Mouse (Mus musculus) limb, embryonic 12.5 days (tissue): Measurements from ENCODE around the gene Gmcl1. TPM values are rescaled to one million over a fixed set of nuclear protein-coding genes. Genes with fewer than 3 reads are reported as not detected.

Experiments used
- ATAC-seq: fragments of 200-750 bp; cut with Nextera tagmentation; 2 replicates; pipeline ENCODE4 v1.8.0; 2017; ENCODE audit warnings: low read depth, moderate TSS enrichment; ENCODE audit not compliant: insufficient number of reproducible peaks, insufficient read depth, low FRiP score, low TSS enrichment
- H3K27ac ChIP-seq: fragments of 300-500 bp; sonication (generic); 2 replicates; pipeline ENCODE4 v1.5.1; 2016; ENCODE audit warnings: mild to moderate bottlenecking, moderate library complexity
- H3K27me3 ChIP-seq: fragments of 300-500 bp; sonication (generic); 2 replicates; pipeline ENCODE4 v1.6.1; 2016; ENCODE audit warnings: mild to moderate bottlenecking, moderate library complexity
- H3K36me3 ChIP-seq: fragments of 300-500 bp; sonication (generic); 2 replicates; pipeline ENCODE4 v1.6.1; 2016; ENCODE audit warnings: mild to moderate bottlenecking, moderate library complexity
- H3K4me1 ChIP-seq: fragments of 300-500 bp; sonication (generic); replicated peaks from 2 replicates; pipeline ENCODE4 v1.6.1; 2016
- H3K4me2 ChIP-seq: fragments of 300-500 bp; sonication (generic); 2 replicates; pipeline ENCODE4 v1.6.1; 2016; ENCODE audit warnings: mild to moderate bottlenecking, moderate library complexity
- H3K4me3 ChIP-seq: fragments of 300-500 bp; sonication (generic); replicated peaks from 2 replicates; pipeline ENCODE4 v1.5.1; 2016; ENCODE audit warnings: mild to moderate bottlenecking
- H3K9ac ChIP-seq: fragments of 300-500 bp; sonication (generic); replicated peaks from 2 replicates; pipeline ENCODE4 v1.6.1; 2016; ENCODE audit warnings: mild to moderate bottlenecking, moderate library complexity
- H3K9me3 ChIP-seq: fragments of 300-500 bp; sonication (generic); 2 replicates; pipeline ENCODE4 v1.6.1; 2016; ENCODE audit warnings: mild to moderate bottlenecking, moderate library complexity
- WGBS: fragments of 180-500 bp; shearing (Covaris S2); methylation state at CpG from one replicate; pipeline ENCODE4 v1.1.7; 2016; 5-methylcytosine and 5-hydroxymethylcytosine counted together
- polyA plus RNA-seq: library from polyadenylated mRNA; unstranded; fragments of >200 nt; fragmentation: Nextera tagmentation; extraction: Ambion mirVana; gene quantifications from 2 replicates; pipeline ENCODE4 v1.2.1, GENCODE M21; 2016

Gene Gmcl1
- polyA plus RNA-seq, 1 experiment from 2014 or later = 59.1 TPM

DNA sequence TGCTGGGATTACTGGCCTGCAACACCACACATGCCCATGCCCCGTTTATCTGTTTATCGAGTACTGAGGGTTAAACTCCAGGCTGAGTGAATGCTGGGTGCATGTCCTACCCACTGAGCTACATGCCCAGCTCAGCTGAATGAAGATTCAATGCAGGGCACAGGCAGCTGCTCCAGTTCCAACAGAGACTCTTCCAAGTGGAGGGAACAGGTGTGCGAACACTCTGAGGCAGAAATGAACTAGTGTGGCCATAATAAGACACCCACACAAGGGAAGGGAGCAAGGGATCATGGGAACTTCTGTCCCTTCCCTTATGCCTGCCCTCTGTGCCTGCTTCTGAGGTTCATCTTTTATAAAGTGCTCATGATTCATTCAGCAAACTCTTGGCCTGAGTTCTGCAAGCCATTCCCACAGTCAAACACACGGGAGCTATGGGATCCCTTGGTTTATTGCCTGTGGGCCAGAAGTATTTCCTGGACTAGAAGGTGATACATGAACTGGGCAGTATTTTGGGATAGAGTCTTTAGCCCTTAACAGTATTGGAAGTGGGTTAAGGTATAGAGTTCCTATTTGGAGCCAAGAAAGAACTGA is 35.1 kb upstream of the Gmcl1 start:
- 77% methylated on average over 4 of the region's 4 CpGs for WGBS

DNA sequence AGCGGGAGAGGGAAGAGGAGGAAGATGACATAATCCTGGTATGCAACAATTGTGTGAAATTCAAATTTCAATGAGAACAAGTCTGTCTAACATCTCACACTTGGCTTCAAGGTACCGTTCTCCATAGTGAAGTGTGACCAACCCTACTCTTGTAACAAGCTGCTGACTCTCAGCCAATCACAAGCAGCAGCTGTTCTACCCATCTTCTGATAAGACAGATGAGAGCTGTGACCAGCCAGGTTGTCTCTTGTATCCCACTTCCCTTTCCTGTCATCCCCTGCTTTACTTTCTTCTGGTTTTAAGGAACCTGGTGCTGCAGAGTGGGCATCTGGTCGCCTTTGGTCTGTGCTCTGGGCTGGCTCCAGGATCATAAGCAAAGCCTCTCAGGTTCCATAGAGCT is 34.3 kb upstream of the Gmcl1 start:
- H3K27me3 ChIP-seq = no peaks in the 10 kb centered on the region
- ATAC-seq = no peak
- H3K4me3 ChIP-seq = no peak overlapping the region

More for the DNA sequence above, 35.1 kb upstream of the Gmcl1 start:
- no peak for ATAC-seq
- no peaks in the 10 kb centered on the region for H3K9me3 ChIP-seq
- H3K4me1 ChIP-seq = no peaks in the 10 kb centered on the region
- H3K9ac ChIP-seq = no peak overlapping the region
- no peaks in the 10 kb centered on the region for H3K36me3 ChIP-seq
- no peak overlapping the region for H3K4me2 ChIP-seq
- H3K4me3 ChIP-seq = no peak overlapping the region
- H3K27me3 ChIP-seq = no peaks in the 10 kb centered on the region
- no peak overlapping the region for H3K27ac ChIP-seq

DNA sequence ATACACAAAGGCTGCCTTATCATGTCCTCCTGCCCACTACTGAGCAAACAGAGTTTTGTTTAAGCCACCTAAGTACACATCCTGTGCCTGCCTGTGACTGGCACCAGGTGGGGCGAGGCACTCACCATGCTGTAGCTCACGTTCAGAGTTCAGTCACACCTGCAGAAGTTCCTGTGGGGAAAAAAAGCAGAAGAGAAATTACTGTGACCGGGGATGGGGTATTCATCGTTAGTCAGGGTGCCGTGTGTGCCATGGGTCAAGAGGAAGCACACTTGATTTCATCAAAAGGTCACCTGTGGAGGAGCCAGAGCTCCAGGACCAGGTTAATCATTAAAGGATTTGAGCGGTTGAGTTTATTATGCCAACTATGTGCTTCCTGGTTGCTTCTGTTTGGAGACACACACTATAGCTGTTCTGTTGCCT is 32.5 kb upstream of the Gmcl1 start:
- Histone ChIP-seq H3K9ac (no peak overlapping the region), H3K27me3 (no peaks in the 10 kb centered on the region), H3K27ac (no peak overlapping the region), H3K4me1 (no peaks in the 10 kb centered on the region), H3K9me3 (no peaks in the 10 kb centered on the region), H3K4me2 (no peak overlapping the region), H3K36me3 (no peaks in the 10 kb centered on the region), H3K4me3 (no peak overlapping the region)
- no peak for ATAC-seq
- WGBS = 70% methylated on average over 6 of the region's 6 CpGs

More for the DNA sequence above, 34.3 kb upstream of the Gmcl1 start:
- H3K9me3 ChIP-seq = no peaks in the 10 kb centered on the region
- WGBS = 66% methylated on average over 3 of the region's 3 CpGs
- H3K27ac ChIP-seq = no peak overlapping the region
- no peaks in the 10 kb centered on the region for H3K36me3 ChIP-seq
- no peak overlapping the region for H3K9ac ChIP-seq
- H3K4me1 ChIP-seq = no peaks in the 10 kb centered on the region
- no peak overlapping the region for H3K4me2 ChIP-seq

DNA sequence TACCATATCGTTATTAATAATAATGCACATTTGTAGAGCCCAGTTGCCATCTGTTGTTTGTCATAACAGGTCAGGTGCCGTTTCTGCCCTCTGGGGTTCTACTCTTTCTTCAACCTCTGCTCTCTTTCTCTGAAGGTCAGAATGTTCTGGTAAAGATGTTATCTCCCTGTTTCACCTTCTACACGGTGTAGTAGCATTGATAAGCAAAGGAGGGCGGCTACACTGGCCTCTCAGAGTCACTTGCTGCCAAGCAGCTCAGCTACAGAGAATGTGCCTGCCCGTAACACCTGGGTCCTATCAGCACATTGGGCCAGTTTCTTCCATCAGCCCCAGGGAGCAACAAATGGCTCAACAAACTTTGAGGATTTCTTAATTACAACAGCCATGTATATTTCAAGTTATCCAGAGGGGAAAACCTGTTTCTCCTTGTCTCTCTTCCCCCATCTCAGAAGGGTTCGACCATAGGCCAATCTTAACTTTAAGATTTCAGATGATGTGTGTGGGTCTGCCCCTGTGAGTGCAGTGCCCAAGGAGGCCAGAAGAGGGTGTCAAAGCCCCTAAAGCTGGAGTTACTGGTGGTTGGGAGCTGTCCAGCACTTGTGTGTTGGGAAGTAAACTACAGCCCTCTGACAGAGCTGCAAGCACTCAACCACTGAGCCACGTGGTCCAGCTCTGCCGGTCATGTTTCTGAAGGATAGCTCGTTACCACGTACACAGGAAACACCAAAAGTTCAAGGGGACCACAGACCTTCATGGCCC is 21.1 kb upstream of the Gmcl1 start:
- peaks cover 6% of the 10 kb centered on the region for H3K9me3 ChIP-seq
- no peak overlapping the region for H3K4me2 ChIP-seq
- no peaks in the 10 kb centered on the region for H3K27me3 ChIP-seq
- no peak overlapping the region for H3K4me3 ChIP-seq
- H3K9ac ChIP-seq = no peak overlapping the region
- no peak for ATAC-seq
- H3K27ac ChIP-seq = 0 out of 2 replicates have a peak overlapping the region, but pooled peaks have one; percentile 17
- WGBS = 85% methylated on average over 10 of the region's 10 CpGs
- H3K36me3 ChIP-seq = peaks cover 8% of the 10 kb centered on the region; the same call in 1 of the 2 replicates
- H3K4me1 ChIP-seq = no peaks in the 10 kb centered on the region

DNA sequence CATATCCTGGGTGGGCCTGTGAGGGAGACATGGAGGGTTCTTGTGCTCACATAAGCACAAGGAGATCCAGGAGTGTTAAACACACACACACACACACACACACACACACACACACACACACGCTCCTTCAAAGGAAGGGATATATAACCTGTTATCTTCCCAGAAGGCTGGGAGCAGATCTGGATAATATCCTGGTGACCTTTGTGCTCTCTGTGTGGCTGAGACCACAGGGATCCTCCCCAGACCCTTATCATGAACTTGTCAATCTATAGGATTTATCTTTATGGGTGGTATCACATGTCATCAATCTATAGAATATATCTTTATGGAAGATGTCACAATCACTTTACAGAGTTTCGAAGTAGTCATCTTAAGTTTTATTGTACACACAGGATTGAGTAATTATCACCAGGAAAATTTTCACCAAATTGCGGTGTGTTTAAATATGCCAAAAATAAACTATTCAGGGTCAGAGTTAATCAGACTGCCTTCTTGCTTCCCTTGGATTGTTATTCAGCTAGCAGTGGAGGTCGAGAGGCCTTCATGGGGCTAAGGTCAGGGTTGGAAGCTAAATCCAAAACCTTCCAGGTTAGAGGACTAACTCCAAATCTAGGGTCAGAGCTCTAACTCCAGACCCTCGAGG is 19.8 kb upstream of the Gmcl1 start:
- no peak for ATAC-seq

DNA sequence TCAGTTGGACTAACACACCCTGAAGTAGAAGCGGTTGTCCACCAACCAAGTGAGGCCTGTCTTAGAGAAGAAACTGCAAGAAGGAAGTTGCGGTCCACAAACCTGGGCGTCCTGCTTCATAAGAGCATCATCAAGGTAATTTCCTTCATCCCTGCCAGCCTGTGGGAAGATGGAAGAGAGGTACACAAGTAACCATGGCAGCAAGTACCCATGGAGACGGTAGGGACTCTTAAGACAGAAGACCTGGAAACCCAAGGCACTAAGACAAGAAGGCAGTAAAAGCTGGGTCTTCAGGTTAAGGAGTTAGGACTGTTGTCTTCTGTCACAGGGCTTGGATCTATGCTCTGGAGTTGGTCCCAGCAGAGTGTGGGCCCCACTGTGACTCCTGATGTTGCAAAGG is 17.8 kb upstream of the Gmcl1 start:
- 94% methylated on average over 4 of the region's 4 CpGs for WGBS
- H3K27ac ChIP-seq = no peak overlapping the region
- peaks cover 8% of the 10 kb centered on the region; the same call in 1 of the 2 replicates for H3K36me3 ChIP-seq
- no peak for ATAC-seq
- no peak overlapping the region for H3K4me3 ChIP-seq
- H3K9ac ChIP-seq = no peak overlapping the region
- H3K4me2 ChIP-seq = no peak overlapping the region
- H3K9me3 ChIP-seq = peaks cover 6% of the 10 kb centered on the region
- no peaks in the 10 kb centered on the region for H3K27me3 ChIP-seq
- no peaks in the 10 kb centered on the region for H3K4me1 ChIP-seq

More for the DNA sequence above, 19.8 kb upstream of the Gmcl1 start:
- Histone ChIP-seq H3K9me3 (peaks cover 6% of the 10 kb centered on the region), H3K27ac (no peak overlapping the region), H3K4me1 (no peaks in the 10 kb centered on the region), H3K4me2 (no peak overlapping the region), H3K4me3 (no peak overlapping the region), H3K9ac (no peak overlapping the region), H3K36me3 (peaks cover 8% of the 10 kb centered on the region; the same call in 1 of the 2 replicates), H3K27me3 (no peaks in the 10 kb centered on the region)
- WGBS = 79% methylated on average over 5 of the region's 5 CpGs

DNA sequence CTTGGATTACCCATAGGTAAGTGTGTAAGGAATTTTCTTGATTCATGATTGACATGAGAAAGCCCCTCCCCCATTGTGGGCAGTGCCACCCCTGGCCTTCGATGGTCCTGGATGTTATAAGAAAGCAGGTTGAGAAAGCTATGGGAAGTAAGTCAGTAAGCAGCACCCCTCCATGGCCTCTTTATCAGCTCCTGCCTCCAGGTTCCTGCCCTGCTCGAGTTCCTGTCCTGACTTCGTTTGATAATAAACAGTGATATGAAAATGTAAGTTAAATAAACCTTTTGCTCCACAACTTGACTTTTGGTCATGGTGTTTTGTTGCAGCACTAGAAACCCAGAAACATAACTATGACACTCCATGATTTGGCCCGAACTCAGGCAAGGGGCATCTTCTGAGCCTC is 16.6 kb upstream of the Gmcl1 start:
- Histone ChIP-seq H3K27me3 (no peaks in the 10 kb centered on the region), H3K36me3 (peaks cover 7% of the 10 kb centered on the region; the same call in 1 of the 2 replicates), H3K4me2 (no peak overlapping the region), H3K4me3 (no peak overlapping the region), H3K4me1 (no peaks in the 10 kb centered on the region), H3K9me3 (peaks cover 6% of the 10 kb centered on the region), H3K9ac (no peak overlapping the region), H3K27ac (no peak overlapping the region)
- ATAC-seq = no peak
- WGBS = 82% methylated on average over 4 of the region's 4 CpGs

DNA sequence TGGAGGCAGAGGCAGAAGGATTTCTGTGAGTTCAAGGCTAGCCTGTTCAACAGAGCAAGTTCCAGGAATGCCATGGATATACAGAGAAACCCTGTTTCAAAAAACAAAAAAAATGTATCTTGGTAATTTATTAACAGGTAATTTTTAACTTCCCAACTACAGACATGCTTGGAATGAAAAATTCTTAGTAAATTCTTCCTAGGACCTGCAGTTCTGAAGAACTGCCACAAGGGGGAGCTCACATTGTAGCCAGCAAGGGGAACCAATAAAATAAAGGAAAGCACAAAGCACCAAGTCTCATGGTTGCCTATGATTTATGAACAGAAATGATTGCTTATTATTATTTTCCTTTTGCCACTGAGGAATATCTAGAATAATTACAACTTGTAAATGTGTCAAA is 14.0 kb upstream of the Gmcl1 start:
- Histone ChIP-seq H3K4me1 (no peaks in the 10 kb centered on the region), H3K4me3 (no peak overlapping the region), H3K27me3 (no peaks in the 10 kb centered on the region), H3K9me3 (0 out of 2 replicates have a peak, but pooled peaks cover 2% of the 10 kb centered on the region), H3K36me3 (no peaks in the 10 kb centered on the region), H3K4me2 (no peak overlapping the region), H3K27ac (no peak overlapping the region), H3K9ac (no peak overlapping the region)
- ATAC-seq = no peak

DNA sequence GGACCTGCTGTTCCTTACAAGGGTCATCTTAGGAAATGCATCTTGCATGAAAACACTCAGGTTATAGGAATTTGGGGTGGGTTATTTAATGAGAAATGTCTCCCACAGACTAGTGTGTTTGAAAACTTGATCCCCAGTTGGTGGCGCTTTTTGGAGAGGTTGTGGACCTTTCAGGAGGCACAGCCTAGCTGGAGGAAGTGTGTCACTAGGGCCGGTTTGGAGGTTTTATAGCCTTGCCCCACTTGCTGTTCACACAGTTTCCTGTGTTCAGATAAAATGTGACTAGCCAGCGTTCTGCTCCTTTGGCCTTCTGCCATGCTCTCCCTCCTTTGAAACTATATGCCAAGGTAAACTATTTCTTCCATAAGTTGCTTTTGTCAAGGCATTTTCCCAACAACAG is 7.5 kb upstream of the Gmcl1 start:
- Histone ChIP-seq H3K4me2 (no peak overlapping the region), H3K36me3 (no peaks in the 10 kb centered on the region; the same call in 1 of the 2 replicates), H3K4me3 (no peak overlapping the region), H3K4me1 (no peaks in the 10 kb centered on the region; the same call in 1 of the 2 replicates), H3K9ac (no peak overlapping the region), H3K27me3 (no peaks in the 10 kb centered on the region), H3K9me3 (0 out of 2 replicates have a peak, but pooled peaks cover 6% of the 10 kb centered on the region), H3K27ac (no peak overlapping the region)
- WGBS = 34% methylated on average over 3 of the region's 3 CpGs
- no peak for ATAC-seq

DNA sequence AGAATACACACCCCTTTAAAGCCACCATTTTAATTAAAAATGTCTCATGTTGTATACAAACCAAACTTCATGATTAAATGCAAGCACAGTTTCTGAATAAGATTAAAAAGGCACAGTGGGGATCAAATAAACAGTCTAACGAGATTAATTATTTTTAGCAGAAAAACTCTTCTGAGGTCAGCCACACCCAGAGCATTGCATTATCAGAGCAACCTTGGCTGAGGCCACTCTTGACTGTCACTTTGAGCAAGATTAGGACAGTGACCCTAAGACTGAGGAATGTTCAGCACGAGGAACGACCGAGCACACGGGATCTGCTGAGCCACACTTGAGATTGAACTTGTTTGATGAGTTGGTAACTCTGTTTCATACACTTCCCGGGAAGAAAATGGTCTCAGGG is 3.6 kb upstream of the Gmcl1 start:
- Histone ChIP-seq H3K9me3 (0 out of 2 replicates have a peak, but pooled peaks cover 3% of the 10 kb centered on the region), H3K4me2 (no peak overlapping the region), H3K27ac (no peak overlapping the region), H3K4me1 (peaks cover 15% of the 10 kb centered on the region), H3K4me3 (no peak overlapping the region), H3K36me3 (no peaks in the 10 kb centered on the region; the same call in 1 of the 2 replicates), H3K27me3 (no peaks in the 10 kb centered on the region), H3K9ac (no peak overlapping the region)
- ATAC-seq = no peak
- WGBS = 86% methylated on average over 6 of the region's 6 CpGs

DNA sequence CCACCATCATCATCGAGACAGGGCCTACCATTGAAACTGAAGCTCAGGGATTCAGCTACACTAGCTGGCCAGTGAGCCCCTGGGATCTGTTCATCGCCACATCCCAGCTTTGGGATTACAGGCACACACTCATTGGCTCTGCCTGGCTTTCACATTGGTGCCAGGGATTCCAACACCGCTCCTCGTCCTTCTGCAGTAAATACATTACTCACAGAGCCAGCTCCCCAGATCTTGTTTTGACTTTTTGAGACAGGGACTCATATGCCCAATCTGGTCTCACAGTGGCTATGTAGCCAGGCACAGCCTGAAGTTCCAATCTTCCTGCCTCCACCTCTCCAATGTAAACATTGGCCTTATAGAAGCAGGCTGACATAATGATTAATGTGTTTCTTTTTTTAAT is 3.1 kb upstream of the Gmcl1 start:
- 79% methylated on average over 4 of the region's 4 CpGs for WGBS
- peaks cover 17% of the 10 kb centered on the region for H3K4me1 ChIP-seq
- ATAC-seq = no peak

More for the DNA sequence above, 3.1 kb upstream of the Gmcl1 start:
- H3K27ac ChIP-seq = no peak overlapping the region
- no peak overlapping the region for H3K9ac ChIP-seq
- no peaks in the 10 kb centered on the region for H3K27me3 ChIP-seq
- no peaks in the 10 kb centered on the region; the same call in 1 of the 2 replicates for H3K36me3 ChIP-seq
- no peak overlapping the region for H3K4me3 ChIP-seq
- 0 out of 2 replicates have a peak, but pooled peaks cover 3% of the 10 kb centered on the region for H3K9me3 ChIP-seq
- H3K4me2 ChIP-seq = no peak overlapping the region
